Mouse (Mus musculus) heart, postnatal 25 days (tissue): ENCODE data around the gene Car2. TPM values are rescaled to one million over a fixed set of nuclear protein-coding genes. Genes with fewer than 3 reads are reported as not detected.

Experiments
- DNase-seq: peaks from one replicate; pipeline ENCODE4 v3.0.0; 2022; ENCODE audit warnings: low spot score
- intact Hi-C: fragments of 180-260 bp; cut with DNase I; formaldehyde crosslinking; loops from one replicate; pipeline ENCODE4 v1.15.1; 2025
- total RNA-seq, 2 experiments: library from RNA; stranded (reverse); gene quantifications; 2 replicates each; pipeline ENCODE4 v1.2.3; 2021

Car2 gene
- total RNA-seq, 2 experiments from 2014 or later: 6.9 to 8.9 TPM

- no peak for DNase-seq
- intact Hi-C loops: no loop called here
Measured at GRCm38 (mm10) chr3:14915355-14915754, 29.3 kb downstream of the Car2 start.

- intact Hi-C loops: no loop called here
- no peak for DNase-seq
Measured at GRCm38 (mm10) chr3:14917261-14917660, 31.2 kb downstream of the Car2 start.

DNA sequence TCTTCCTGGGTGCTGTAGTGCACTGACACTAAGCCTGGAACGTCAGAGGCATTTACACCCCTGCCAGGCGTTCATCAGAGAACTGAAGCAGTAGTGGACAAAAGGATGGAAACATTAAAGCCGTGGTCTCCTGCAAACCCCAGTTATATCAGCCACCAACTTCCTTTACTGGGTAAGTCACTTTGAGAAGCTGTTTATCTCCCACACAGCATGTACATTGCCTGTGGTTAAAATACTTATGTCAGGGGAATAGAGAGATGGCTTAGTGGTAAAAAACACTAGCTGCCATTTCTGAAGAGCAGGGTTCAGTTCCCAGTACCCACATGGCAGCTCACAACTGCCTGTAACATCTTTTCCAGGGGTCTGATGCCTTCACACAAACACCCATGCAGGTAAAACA is 58.6 kb downstream of the Car2 start:
- no peak for DNase-seq
- intact Hi-C loops: no loop called here

DNA sequence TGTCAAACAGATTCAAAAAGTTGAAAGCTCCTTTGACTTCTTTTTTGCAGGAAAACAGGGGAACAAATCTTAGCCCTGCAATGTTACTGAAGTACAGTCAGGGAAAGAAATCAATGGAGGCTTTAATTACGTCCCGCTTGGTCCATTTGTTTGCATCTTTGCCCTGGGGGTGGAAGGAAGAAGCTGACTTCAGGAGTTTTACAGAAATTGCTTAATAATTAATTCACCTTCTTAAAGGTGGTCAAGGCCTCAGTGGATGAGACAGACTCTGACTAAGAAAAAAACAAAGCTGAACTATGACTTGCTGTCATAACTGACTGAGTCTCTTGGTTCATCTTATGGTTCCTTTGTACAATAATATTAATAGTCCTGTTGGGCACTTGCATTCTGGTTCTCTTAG is 59.6 kb downstream of the Car2 start:
- intact Hi-C loops: no loop called here
- DNase-seq: no peak

- intact Hi-C loops: no loop called here
- no peak for DNase-seq
Measured at GRCm38 (mm10) chr3:14948067-14948800, 62.2 kb downstream of the Car2 start.

DNA sequence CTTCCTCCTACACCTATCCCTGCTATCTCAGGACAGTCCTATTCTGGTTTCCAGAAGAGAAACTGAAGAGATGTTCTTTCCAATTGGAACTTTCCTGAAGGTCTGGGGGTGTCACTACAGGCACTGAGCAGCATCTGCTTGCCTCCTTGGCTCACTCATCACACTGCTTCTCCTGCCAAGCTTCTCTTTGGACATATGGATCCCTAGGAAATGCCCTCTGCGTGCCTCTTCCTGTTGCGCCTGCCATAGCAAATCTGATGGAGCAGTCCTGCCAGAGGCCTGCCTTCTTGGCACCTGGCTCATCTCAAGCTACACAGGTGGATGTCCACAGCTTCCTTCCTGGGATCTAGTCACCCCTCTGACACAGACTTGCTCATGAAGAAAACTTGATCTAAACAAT is 64.0 kb downstream of the Car2 start:
- no peak for DNase-seq
- intact Hi-C loops: no loop called here

Other genes with a start within 250 kb of the Car2 start
- under 1 TPM; 0.42 to 0.75 TPM for gene Car13, start 244.5 kb upstream of the Car2 start, total RNA-seq
- gene Car1, start 77.9 kb upstream of the Car2 start, total RNA-seq: not detected
- gene Car3, start 22.8 kb upstream of the Car2 start, total RNA-seq: 10 to 100 TPM; 20.3 to 63.9 TPM